Mouse (Mus musculus) ES-E14 (cell line): ENCODE results near the gene Ccser2. TPM values are rescaled to one million over a fixed set of nuclear protein-coding genes. Genes with fewer than 3 reads are reported as not detected.

ENCODE experiments used
- DNase-seq: peaks from one replicate; pipeline ENCODE4 v3.0.0-alpha.2; 2013; ENCODE audit warnings: low read depth, low spot score
- H3K27ac ChIP-seq: 2 replicates; pipeline ENCODE4 v1.5.1; 2012; ENCODE audit warnings: low read depth, mild to moderate bottlenecking, low read length, moderate library complexity, mixed read lengths; ENCODE audit not compliant: poor library complexity, insufficient read depth, severe bottlenecking
- H3K36me3 ChIP-seq: 2 replicates; pipeline ENCODE4 v1.6.1; 2012; ENCODE audit warnings: mild to moderate bottlenecking, low read length, moderate library complexity, mixed read lengths; ENCODE audit not compliant: control insufficient read depth, poor library complexity, insufficient read depth, severe bottlenecking
- H3K4me1 ChIP-seq, 2 experiments: fragments of 150-350 bp in 1 of 2; sonication (generic) in 1 of 2; 2 replicates each; pipeline ENCODE4 v1.6.1; 2012; ENCODE audit warnings: low read length in 2 of 2, mild to moderate bottlenecking in 1 of 2, mixed read lengths in 1 of 2; ENCODE audit not compliant: control insufficient read depth in 2 of 2, insufficient read depth in 2 of 2, poor library complexity in 1 of 2
- H3K4me3 ChIP-seq, 2 experiments: fragments of 150-350 bp in 1 of 2; sonication (generic) in 1 of 2; 2 replicates each; pipeline ENCODE4 v1.5.1; 2012; ENCODE audit warnings: low read length in 2 of 2, low read depth in 1 of 2, mild to moderate bottlenecking in 1 of 2, mixed read lengths in 1 of 2; ENCODE audit not compliant: insufficient read depth in 1 of 2, poor library complexity in 1 of 2, severe bottlenecking in 1 of 2
- H3K9ac ChIP-seq: 2 replicates; pipeline ENCODE4 v1.6.1; 2012; ENCODE audit warnings: low read depth, mild to moderate bottlenecking, low read length, mixed read lengths; ENCODE audit not compliant: poor library complexity, insufficient read depth, severe bottlenecking
- H3K9me3 ChIP-seq: fragments of 150-350 bp; sonication (generic); 2 replicates; pipeline ENCODE4 v1.6.1; 2012; ENCODE audit warnings: low read depth, mild to moderate bottlenecking, low read length; ENCODE audit not compliant: control insufficient read depth, insufficient read depth
- CHD2 ChIP-seq: IDR thresholded peaks from 2 replicates; pipeline ENCODE4 v1.6.1; 2014; ENCODE audit warnings: mild to moderate bottlenecking, low read depth, low read length, inconsistent platforms
- HCFC1 ChIP-seq: IDR thresholded peaks from 2 replicates; pipeline ENCODE4 v1.6.1; 2012; ENCODE audit warnings: low read length, inconsistent platforms, borderline replicate concordance; ENCODE audit not compliant: insufficient read depth
- MAFK ChIP-seq: IDR thresholded peaks from 2 replicates; pipeline ENCODE4 v1.6.1; 2014; ENCODE audit warnings: mild to moderate bottlenecking, low read depth, low read length, inconsistent platforms; ENCODE audit not compliant: insufficient read depth
- ZC3H11A ChIP-seq: IDR thresholded peaks from 2 replicates; pipeline ENCODE4 v1.6.1; 2012; ENCODE audit warnings: low read depth, mild to moderate bottlenecking, inconsistent platforms, low read length, borderline replicate concordance
- ZNF384 ChIP-seq: IDR thresholded peaks from 2 replicates; pipeline ENCODE4 v1.6.1; 2012; ENCODE audit warnings: low read depth, low read length, inconsistent platforms
- in situ Hi-C, 2 experiments: fragments of 600-800 bp; cut with MboI; formaldehyde crosslinking; loops; one replicate each; pipeline ENCODE4 v1.15.1; 2025; ENCODE audit warnings: low sequenced_read_pairs in 2 of 2, inconsistent platforms in 1 of 2; ENCODE audit not compliant: unreplicated experiment in 2 of 2
- total RNA-seq: library from RNA; depleted of rRNA; stranded (reverse); fragments of 300-350 nt; gene quantifications from 2 replicates; pipeline ENCODE4 v1.2.3, GENCODE M21; 2012

The Ccser2 gene
- total RNA-seq, 1 experiment, result 10.4 TPM

DNA sequence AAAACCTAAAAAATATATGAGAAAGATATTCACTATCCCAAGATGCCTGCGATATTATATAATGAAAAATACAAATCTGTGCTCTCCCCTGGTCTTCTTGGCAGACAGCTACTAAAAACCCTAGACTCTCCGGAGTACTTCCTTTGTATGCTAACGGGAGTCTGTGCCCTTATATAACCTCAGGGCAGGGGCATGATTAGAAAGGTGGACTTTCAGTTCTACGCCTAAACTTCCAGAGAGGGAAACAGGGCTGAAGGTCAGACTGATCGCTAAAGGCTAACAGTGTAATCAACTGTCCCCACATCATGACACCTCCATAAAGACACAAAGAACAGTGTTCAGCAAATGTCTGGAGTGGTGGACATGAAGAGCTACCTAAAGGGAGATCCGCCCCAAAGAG lies 11.3 kb downstream of the Ccser2 start:
- Histone ChIP-seq H3K4me3 (no peak overlapping the region), H3K9me3 (no peaks in the 10 kb centered on the region), H3K36me3 (no peaks in the 10 kb centered on the region), H3K9ac (no peak overlapping the region), H3K27ac (no peak overlapping the region), H3K4me1 (0 out of 4 replicates have a peak, but pooled peaks cover 0 to 1% of the 10 kb centered on the region in 2 experiments)
- DNase-seq, result no peak
- TF ChIP-seq ZNF384, result no peak
- in situ Hi-C loops, result no loop called here

- Histone ChIP-seq H3K36me3 (no peaks in the 10 kb centered on the region), H3K27ac (no peak overlapping the region), H3K4me1 (0 out of 4 replicates have a peak, but pooled peaks cover 0 to 1% of the 10 kb centered on the region in 2 experiments), H3K9me3 (no peaks in the 10 kb centered on the region), H3K9ac (no peak overlapping the region), H3K4me3 (no peak overlapping the region)
- in situ Hi-C loops, result no loop called here
- TF ChIP-seq ZC3H11A (no peak), CHD2 (no peak), HCFC1 (no peak), MAFK (no peak), ZNF384 (no peak)
- DNase-seq, result no peak
Observed at GRCm38 (mm10) chr14:36956717-36957116, 11.9 kb downstream of the Ccser2 start.

- H3K27ac ChIP-seq, result no peak overlapping the region
- in situ Hi-C loops, result no loop called here
- no peaks in the 10 kb centered on the region for H3K9me3 ChIP-seq
- no peak overlapping the region; the same call in 1 of the 2 replicates for H3K9ac ChIP-seq
- no peak for TF ChIP-seq MAFK
- no peak for TF ChIP-seq HCFC1
- no peak for TF ChIP-seq ZC3H11A
- TF ChIP-seq ZNF384, result no peak
- no peaks in the 10 kb centered on the region for H3K36me3 ChIP-seq
- H3K4me3 ChIP-seq, result no peak overlapping the region
- 0 out of 4 replicates have a peak, but pooled peaks cover 0 to 1% of the 10 kb centered on the region in 2 experiments for H3K4me1 ChIP-seq
- DNase-seq, result no peak
Observed at GRCm38 (mm10) chr14:36952687-36953426, 15.7 kb downstream of the Ccser2 start.

DNA sequence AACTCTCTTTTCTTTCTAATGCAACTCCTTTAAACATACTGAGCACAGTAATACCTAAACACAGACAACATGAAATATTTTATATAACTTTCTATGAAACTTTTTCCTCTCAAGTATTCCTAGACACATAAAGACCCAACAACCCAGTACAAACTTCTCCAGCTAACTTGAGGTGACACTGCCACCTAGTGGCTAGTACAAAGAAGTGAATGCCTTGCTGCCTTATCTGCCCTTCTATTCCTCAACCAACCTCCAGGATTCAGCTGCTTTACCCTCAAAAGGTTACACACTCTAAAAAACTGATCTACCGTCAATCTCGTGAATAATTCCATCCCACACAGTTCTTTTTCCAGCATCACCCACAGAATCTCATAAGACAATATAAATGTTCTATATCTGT lies 16.4 kb downstream of the Ccser2 start:
- Histone ChIP-seq H3K9me3 (no peaks in the 10 kb centered on the region), H3K9ac (no peak overlapping the region), H3K4me1 (no peaks in the 10 kb centered on the region), H3K27ac (no peak overlapping the region), H3K4me3 (no peak overlapping the region), H3K36me3 (no peaks in the 10 kb centered on the region)
- in situ Hi-C loops, result no loop called here
- no peak for TF ChIP-seq HCFC1
- peak; percentile 50; the same call in 1 of the 2 replicates for TF ChIP-seq ZC3H11A
- peak; percentile 48 for DNase-seq

- no peak for TF ChIP-seq MAFK
- TF ChIP-seq ZC3H11A, result no peak
- no peak for TF ChIP-seq HCFC1
- TF ChIP-seq CHD2, result no peak
- no peak for TF ChIP-seq ZNF384
- in situ Hi-C loops, result no loop called here
- no peak overlapping the region for H3K9ac ChIP-seq
- no peak overlapping the region for H3K27ac ChIP-seq
- H3K36me3 ChIP-seq, result peaks cover 2% of the 10 kb centered on the region; the same call in 1 of the 2 replicates
- H3K4me3 ChIP-seq, result no peak overlapping the region
- H3K9me3 ChIP-seq, result no peaks in the 10 kb centered on the region
- no peak for DNase-seq
- 0 out of 4 replicates have a peak, but pooled peaks cover 0 to 2% of the 10 kb centered on the region in 2 experiments for H3K4me1 ChIP-seq
Observed at GRCm38 (mm10) chr14:36942716-36943115, 25.9 kb downstream of the Ccser2 start.
